Comparison of ENCODE assay signal across 22 mouse cellular contexts in genomic region chr6:20572621-20573020, GRCm38 (mm10).
DNase-seq lines count a peak whose midpoint lies in the region; ATAC-seq lines count a peak whose summit lies in the region.
"Had no signal": no experiment of that assay in that cellular context is flagged by ENCODE, and none has a peak within 500 bp of the region (broad histone marks: within the 10 kb centered on the region; RNA-seq: fewer than 3 reads in every experiment).

No protein-coding gene starts in this region.

- no peak overlapping the region for H3K9ac ChIP-seq in forebrain, embryonic 16.5 days (replicated peaks; ENCODE audit: low read depth, low read length)
- H3K9ac ChIP-seq in forebrain, embryonic 12.5 days = no peak overlapping the region
- H3K9ac ChIP-seq in hindbrain, embryonic 16.5 days (ENCODE audit: low read depth, low read length) = no peak overlapping the region
- H3K9ac ChIP-seq: embryonic facial prominence, embryonic 15.5 days; heart, embryonic 13.5 days; hindbrain, embryonic 15.5 days had no signal

- no peaks in the 10 kb centered on the region for H3K4me1 ChIP-seq in forebrain, embryonic 16.5 days (replicated peaks; ENCODE audit: control insufficient read depth, insufficient read depth, low read length)
- H3K4me1 ChIP-seq in forebrain, embryonic 12.5 days = no peaks in the 10 kb centered on the region
- no peaks in the 10 kb centered on the region for H3K4me1 ChIP-seq in hindbrain, embryonic 16.5 days (ENCODE audit: control insufficient read depth, insufficient read depth, low read depth, low read length)
- H3K4me1 ChIP-seq: embryonic facial prominence, embryonic 15.5 days; forebrain, embryonic 10.5 days; heart, embryonic 13.5 days; hindbrain, embryonic 15.5 days had no signal

- no peak overlapping the region for H3K4me3 ChIP-seq in forebrain, embryonic 16.5 days (replicated peaks; ENCODE audit: low read length)
- H3K4me3 ChIP-seq in forebrain, embryonic 12.5 days (replicated peaks) = no peak overlapping the region
- no peak overlapping the region for H3K4me3 ChIP-seq in hindbrain, embryonic 16.5 days (ENCODE audit: low read length)
- H3K4me3 ChIP-seq: embryonic facial prominence, embryonic 15.5 days; erythroblast, embryonic 14.5 days; forebrain, embryonic 10.5 days; heart, embryonic 13.5 days; hindbrain, embryonic 15.5 days had no signal

- DNase-seq in cerebellum, adult 8-10 months = peak; percentile 10
- DNase-seq in cerebellum, postnatal 14 days = peak; percentile 41 to 63
- DNase-seq in right cerebral cortex, postnatal 4 days = no peak
- DNase-seq: adrenal gland, postnatal 14 days; embryo, embryonic 11 days; gastrocnemius, postnatal 36 days; heart, adult 11 months; heart, postnatal 36 days; kidney, adult 8-10 months had no signal

- H3K36me3 ChIP-seq in forebrain, embryonic 16.5 days (ENCODE audit: control insufficient read depth, insufficient read depth) = no peaks in the 10 kb centered on the region
- H3K36me3 ChIP-seq in forebrain, embryonic 12.5 days (replicated peaks) = no peaks in the 10 kb centered on the region
- no peaks in the 10 kb centered on the region for H3K36me3 ChIP-seq in hindbrain, embryonic 16.5 days (ENCODE audit: control insufficient read depth, insufficient read depth, low read length)
- H3K36me3 ChIP-seq: embryonic facial prominence, embryonic 15.5 days; forebrain, embryonic 10.5 days; heart, embryonic 13.5 days; hindbrain, embryonic 15.5 days had no signal

- no peak overlapping the region for H3K4me2 ChIP-seq in forebrain, embryonic 16.5 days (ENCODE audit: low read length)
- no peak overlapping the region for H3K4me2 ChIP-seq in forebrain, embryonic 12.5 days
- no peak overlapping the region for H3K4me2 ChIP-seq in hindbrain, embryonic 16.5 days (ENCODE audit: low read length)
- H3K4me2 ChIP-seq: embryonic facial prominence, embryonic 15.5 days; heart, embryonic 13.5 days; hindbrain, embryonic 15.5 days had no signal

- no peaks in the 10 kb centered on the region for H3K27me3 ChIP-seq in forebrain, embryonic 16.5 days (replicated peaks; ENCODE audit: control insufficient read depth, insufficient read depth, low read length)
- no peaks in the 10 kb centered on the region for H3K27me3 ChIP-seq in forebrain, embryonic 12.5 days
- no peaks in the 10 kb centered on the region for H3K27me3 ChIP-seq in hindbrain, embryonic 16.5 days (replicated peaks; ENCODE audit: control insufficient read depth, insufficient read depth, low read length)
- H3K27me3 ChIP-seq: CH12.LX; embryonic facial prominence, embryonic 15.5 days; heart, embryonic 13.5 days; hindbrain, embryonic 15.5 days; Patski had no signal

- 72% methylated on average over 2 of the region's 2 CpGs for WGBS in forebrain, embryonic 16.5 days
- WGBS in forebrain, embryonic 12.5 days = 85% methylated on average over 2 of the region's 2 CpGs
- WGBS in hindbrain, embryonic 16.5 days = 81% methylated on average over 2 of the region's 2 CpGs

- H3K27ac ChIP-seq in forebrain, embryonic 16.5 days (ENCODE audit: low read length) = no peak overlapping the region
- no peak overlapping the region for H3K27ac ChIP-seq in forebrain, embryonic 12.5 days
- no peak overlapping the region for H3K27ac ChIP-seq in hindbrain, embryonic 16.5 days (ENCODE audit: low read depth, low read length)
- H3K27ac ChIP-seq: embryonic facial prominence, embryonic 15.5 days; forebrain, embryonic 10.5 days; heart, embryonic 13.5 days; hindbrain, embryonic 15.5 days had no signal

- no peaks in the 10 kb centered on the region for H3K9me3 ChIP-seq in forebrain, embryonic 16.5 days (ENCODE audit: control insufficient read depth, low read length)
- H3K9me3 ChIP-seq in forebrain, embryonic 12.5 days = no peaks in the 10 kb centered on the region
- no peaks in the 10 kb centered on the region for H3K9me3 ChIP-seq in hindbrain, embryonic 16.5 days (ENCODE audit: control insufficient read depth, low read length)
- H3K9me3 ChIP-seq: embryonic facial prominence, embryonic 15.5 days; forebrain, embryonic 10.5 days; heart, embryonic 13.5 days; hindbrain, embryonic 15.5 days had no signal

- peak; percentile 47; the same call in 1 of the 2 replicates for ATAC-seq in forebrain, embryonic 16.5 days
- no peak for ATAC-seq in forebrain, embryonic 12.5 days (ENCODE audit: low FRiP score)
- no peak for ATAC-seq in hindbrain, embryonic 16.5 days
- ATAC-seq: activated CD4-positive, CD25-positive, alpha-beta regulatory T cell, adult 4 months; inflammation-experienced regulatory T-cells, adult 6 months; intestine, postnatal 0 days; Patski had no signal
